Mouse (Mus musculus) embryo, embryonic 11.5 days (tissue): ENCODE data around the gene Zcchc8.
"Not testable (repeated sequence)": the region's sequence is repeated elsewhere in the genome, so short reads cannot be mapped to it uniquely, and the experiment has no call there.

Experiments used
- DNase-seq: peaks from one replicate; pipeline ENCODE4 v3.0.0-alpha.2; 2012; ENCODE audit warnings: low read depth, low spot score

Zcchc8 gene

DNA sequence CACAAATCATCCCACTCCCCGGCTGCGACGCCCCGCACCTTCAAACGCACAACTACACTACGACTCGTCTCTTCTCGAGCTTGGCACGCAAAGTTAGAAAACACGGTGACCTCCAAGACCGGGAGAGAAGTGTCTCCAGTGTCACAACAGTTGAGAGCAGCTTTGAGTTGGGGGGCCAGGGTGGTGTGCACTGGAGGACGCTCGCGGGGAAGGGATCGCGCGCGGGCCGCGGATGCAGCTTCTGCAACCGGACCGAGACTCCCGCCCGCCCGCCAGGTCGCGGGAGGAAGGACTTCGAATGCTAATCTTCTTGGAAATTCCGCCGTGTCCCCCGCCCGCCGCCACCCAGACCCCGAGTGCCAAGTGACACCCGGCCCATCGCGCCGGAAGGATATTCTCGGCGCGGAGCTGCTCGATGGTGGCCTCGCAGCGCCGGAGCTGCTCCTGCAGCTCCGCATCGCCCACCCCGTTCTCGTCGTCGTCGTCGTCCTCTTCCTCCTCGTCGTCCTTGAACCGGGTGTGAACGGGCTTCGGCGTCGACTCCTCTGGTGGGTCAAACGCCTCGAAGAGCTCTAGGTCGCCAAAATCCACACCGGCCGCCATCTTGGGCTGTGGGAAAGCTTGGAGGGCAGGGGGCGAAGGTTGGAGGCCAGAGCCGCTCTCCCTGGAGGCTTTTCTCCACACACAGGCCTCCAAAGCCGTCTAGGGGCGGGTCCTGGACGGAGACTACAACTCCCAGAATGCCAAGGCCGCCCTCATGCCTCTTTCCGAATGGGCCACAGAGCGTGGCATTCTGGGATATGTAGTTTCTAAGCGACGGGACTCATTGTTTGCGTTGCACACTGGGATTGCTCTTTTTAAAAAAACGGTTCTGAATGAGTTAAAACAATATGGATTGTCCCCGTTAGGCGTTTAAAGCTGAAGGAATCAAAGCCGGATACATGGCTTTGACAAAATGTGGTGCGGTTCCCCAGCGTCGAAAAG is at the start of gene Zcchc8:
Gene Zcchc8, minus strand, starts transcription at position 773 of the 984 bp plus-strand sequence.
- DNase-seq = peak; percentile 95

- DNase-seq = not testable (repeated sequence)
These were observed 45.6 kb upstream of the Zcchc8 start for GRCm38 (mm10) chr5:123766455-123766854.

DNA sequence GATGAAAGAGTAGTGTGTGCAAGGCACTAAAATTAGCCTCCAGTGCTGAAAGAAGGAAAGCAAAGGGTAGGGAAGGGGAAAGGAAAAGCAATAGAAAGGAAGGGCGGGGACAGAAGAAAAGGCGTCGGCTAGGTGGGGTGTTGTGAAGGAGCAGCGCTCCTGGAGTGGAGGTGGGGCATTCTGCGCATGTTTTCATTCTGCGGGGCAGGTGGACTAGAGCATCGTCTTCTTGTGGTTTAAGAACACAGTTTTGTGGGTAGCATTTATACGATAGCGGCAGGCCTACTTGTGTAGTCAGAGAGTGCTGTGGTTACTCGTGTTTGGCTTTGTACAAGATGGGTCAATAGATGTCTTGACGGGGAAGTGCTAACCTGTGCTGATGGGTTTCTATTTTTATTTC is 44.6 kb upstream of the Zcchc8 start:
- no peak for DNase-seq

GRCm38 (mm10) chr5:123749065-123750064 is 28.5 kb upstream of the Zcchc8 start, which contains the start of the genes Rsrc2 and Kntc1:
Gene Rsrc2, minus strand, starts transcription at chr5:123749414.
Gene Kntc1, plus strand, starts transcription at chr5:123749716.
- peak; percentile 99 for DNase-seq

GRCm38 (mm10) chr5:123748339-123749064 is 27.6 kb upstream of the Zcchc8 start:
- DNase-seq = no peak

GRCm38 (mm10) chr5:123747604-123748003 is 26.7 kb upstream of the Zcchc8 start:
- no peak for DNase-seq

GRCm38 (mm10) chr5:123746253-123746652 is 25.4 kb upstream of the Zcchc8 start:
- DNase-seq = no peak

GRCm38 (mm10) chr5:123744358-123744757 is 23.5 kb upstream of the Zcchc8 start:
- no peak for DNase-seq

GRCm38 (mm10) chr5:123730981-123731380 is 10.1 kb upstream of the Zcchc8 start:
- no peak for DNase-seq

GRCm38 (mm10) chr5:123723816-123724215 is 2.9 kb upstream of the Zcchc8 start:
- not testable (repeated sequence) for DNase-seq

DNA sequence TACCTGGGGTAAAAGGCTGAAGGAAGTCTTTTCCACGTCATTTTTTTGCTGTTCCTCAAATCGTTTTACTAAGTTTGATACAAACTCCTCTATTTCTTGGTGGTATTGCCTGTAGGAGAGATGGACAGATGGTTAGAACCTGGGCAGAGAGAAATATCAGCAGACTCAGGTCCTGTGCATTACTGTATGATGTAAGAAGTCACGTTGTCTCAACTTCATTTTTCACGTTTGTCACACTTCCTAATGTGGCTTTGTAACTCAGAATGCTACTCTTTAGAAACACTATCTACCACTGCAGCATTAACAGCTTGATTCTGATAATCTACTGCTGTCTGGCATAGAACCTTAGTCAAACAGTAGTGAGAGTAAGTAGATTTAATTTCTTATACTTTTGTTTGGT is 6.3 kb downstream of the Zcchc8 start:
- no peak for DNase-seq

DNA sequence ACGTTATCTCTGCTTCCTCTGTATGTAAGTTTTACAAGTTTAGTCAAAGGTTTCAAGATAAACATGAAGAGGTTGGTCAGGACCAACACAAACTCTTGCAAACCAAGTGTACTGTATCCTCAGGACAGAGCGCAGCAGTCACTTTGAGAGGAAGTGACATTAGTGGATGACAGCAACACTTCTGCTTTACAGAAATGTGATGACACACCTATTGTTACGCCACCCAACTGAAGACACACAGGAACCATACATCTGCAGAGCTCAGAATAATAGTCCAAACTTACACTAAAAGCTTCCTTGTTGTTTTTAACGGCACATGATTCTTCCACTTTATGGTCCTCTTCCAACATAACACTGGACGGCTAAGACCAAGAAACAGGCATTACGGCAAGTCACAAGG is 7.1 kb downstream of the Zcchc8 start:
- DNase-seq = no peak

- DNase-seq = no peak
These were observed 11.3 kb downstream of the Zcchc8 start for GRCm38 (mm10) chr5:123709571-123709970.

DNA sequence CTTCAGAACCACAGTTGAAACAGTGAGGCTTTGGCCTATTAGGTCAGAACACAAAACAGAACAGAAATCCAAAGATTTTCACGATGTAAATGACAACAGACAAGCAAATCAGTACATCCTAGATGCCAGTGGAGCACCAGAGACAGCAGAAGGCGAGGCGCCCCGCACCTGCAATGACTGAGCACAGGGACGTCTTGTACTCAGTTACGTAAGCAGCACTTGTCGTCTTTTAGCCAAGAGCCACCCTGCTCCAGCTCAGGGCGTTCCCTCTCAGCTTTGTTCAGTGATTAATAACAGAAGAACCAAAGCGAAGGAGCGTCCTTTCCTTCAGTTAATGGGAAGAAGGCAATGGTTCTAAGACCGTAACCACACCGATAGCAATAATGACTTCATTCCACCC is 12.3 kb downstream of the Zcchc8 start:
- no peak for DNase-seq

GRCm38 (mm10) chr5:123700625-123701024 is 20.3 kb downstream of the Zcchc8 start:
- no peak for DNase-seq

DNA sequence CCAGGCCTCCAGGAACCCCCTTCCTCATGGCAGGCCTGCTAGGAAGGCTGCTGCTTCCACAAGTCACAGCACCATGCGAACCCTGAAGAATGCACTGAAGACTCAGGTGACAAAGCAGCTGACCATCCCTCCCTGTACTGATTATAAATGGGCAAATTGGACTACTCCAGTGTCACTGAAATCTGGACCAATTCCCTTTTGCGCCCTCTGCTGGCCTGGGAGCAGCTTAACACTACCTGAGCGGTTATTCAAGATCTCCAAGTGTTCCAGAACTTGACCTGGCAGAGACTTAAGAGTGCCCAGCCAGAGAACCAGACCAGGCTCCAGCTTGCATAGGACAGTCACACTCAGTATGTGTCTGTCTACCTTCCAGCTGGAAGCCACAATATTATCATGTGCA is 21.7 kb downstream of the Zcchc8 start:
- peak; percentile 54 for DNase-seq

DNA sequence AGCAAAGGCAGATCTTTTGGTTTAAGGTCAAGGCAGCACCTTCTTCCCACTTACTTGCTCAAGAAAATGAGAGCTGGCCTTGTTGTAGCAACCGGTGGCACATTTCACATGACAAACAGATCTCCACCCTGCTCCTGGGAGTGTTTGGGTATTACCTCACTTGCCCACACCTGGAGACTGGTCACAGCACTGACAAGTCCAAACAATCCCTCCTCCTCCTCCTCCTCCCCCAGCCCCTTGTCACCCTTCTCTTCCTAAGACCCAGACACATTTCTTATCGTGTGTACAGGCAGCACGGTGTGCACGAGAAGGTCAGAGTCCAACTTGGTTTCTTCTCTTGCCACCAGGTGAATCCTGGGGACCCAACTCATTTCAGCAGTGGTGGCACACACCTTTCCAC is 23.9 kb downstream of the Zcchc8 start:
- DNase-seq = no peak

DNA sequence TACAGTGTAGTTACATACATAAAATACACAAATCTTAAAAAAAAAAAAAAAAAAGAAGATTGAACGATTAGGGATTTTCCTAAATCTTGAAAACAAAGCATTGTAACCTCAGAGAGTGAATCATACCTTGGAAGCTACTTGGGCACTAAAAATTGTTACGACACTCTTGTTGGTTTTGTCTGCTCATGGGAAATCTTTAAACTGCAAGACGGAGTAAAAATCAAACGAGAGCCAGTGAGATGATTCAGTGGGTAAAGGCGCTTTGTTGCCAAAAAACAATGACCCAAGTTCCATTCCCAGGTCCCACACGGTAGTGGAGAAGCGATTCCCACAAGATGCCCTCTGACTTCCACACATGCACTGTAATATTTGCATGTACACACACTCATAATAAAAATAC is 24.7 kb downstream of the Zcchc8 start:
- no peak for DNase-seq

GRCm38 (mm10) chr5:123694468-123694867 is 26.4 kb downstream of the Zcchc8 start:
- DNase-seq = no peak

DNA sequence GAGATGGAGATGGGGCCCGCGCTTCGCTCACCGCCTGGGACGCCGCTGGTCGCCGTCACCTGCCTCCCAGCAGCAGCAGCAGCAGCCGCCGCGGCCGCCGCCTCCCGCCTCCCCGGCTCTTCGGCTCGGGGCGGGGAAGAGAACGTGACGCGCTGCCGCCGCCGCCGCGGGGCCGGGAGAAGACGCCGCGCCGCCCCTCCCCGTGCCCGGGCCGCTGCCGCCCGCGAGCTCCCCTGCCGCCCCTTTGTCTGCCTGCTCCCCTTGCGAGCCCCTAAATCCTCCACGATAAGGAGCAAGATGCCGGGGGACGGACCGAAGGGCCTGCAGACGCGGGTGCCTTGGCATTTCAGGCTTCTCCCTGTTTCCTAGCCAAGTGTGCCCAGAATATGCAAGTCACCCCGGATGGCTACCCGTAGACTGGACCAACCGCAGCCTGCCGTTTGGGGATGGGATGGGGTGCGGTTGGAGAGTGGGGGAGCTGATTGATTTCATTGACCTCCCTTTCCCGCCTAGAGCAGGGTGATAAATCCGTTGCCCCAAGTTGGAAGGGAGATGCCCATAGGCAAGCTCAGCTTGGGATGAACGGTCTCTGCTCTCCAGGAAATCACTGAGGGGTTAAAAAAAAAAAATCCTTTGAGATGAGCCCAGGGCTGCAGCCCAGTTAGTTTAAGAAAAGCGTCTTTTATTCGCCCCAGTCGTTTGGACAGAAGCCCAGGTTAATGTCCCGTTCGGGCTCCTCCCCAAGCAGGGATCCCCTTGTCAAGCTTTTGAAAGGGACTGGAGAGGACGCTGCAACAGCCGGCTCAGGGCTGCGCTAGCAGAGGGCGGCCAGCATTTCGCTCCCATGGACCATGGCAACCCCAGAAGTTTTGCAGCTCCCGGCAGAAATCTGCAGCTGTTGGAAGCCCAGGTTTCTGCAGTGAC is 36.4 kb downstream of the Zcchc8 start, which contains the start of gene Clip1:
Gene Clip1, minus strand, starts transcription at position 398 of the 924 bp plus-strand sequence.
- no peak for DNase-seq
